8 mouse cellular contexts compared by ENCODE assay signal in genomic region chr7:19506969-19507611, GRCm38 (mm10). TPM values are rescaled to one million over a fixed set of nuclear protein-coding genes. Genes with fewer than 3 reads are reported as not detected.
DNase-seq lines count a peak whose midpoint lies in the region; ATAC-seq and TF ChIP-seq lines count a peak whose summit lies in the region.

No protein-coding gene starts in this region.

- 8% methylated on average over 71 of the region's 71 CpGs for WGBS in heart, adult 2 months
- WGBS in embryonic facial prominence, embryonic 15.5 days, result under 1% methylated on average over 71 of the region's 71 CpGs

- H3K27me3 ChIP-seq in heart, adult 2 months (ENCODE audit: control insufficient read depth, insufficient read depth, low read length), result no peaks in the 10 kb centered on the region
- H3K27me3 ChIP-seq in embryonic facial prominence, embryonic 15.5 days, result no peaks in the 10 kb centered on the region

- H3K4me3 ChIP-seq in heart, adult 2 months, result peak overlapping the region; percentile 100
- peak overlapping the region; percentile 88 for H3K4me3 ChIP-seq in embryonic facial prominence, embryonic 15.5 days (replicated peaks)

- ATAC-seq in embryonic facial prominence, embryonic 15.5 days (ENCODE audit: insufficient number of reproducible peaks, low FRiP score, low TSS enrichment, low read depth), result no peak

- peak; percentile 41 to 53 for DNase-seq in heart, adult 2 months
- no peak for DNase-seq in heart, adult 9 months (ENCODE audit: low spot score in 2 of 2)
- peak; percentile 37 for DNase-seq in T-cell, adult 2 months (ENCODE audit: low spot score)
- peak; percentile 65 for DNase-seq in induced T-regulatory cell, adult 2 months (ENCODE audit: low read depth)
- DNase-seq in lung, postnatal 14 days, result peak; percentile 51
- DNase-seq in spleen, adult 12 weeks (ENCODE audit: low spot score), result peak; percentile 31
- no peak for DNase-seq in layer of hippocampus, adult 9-10 months (ENCODE audit: low spot score)

- no peak for TF ChIP-seq POLR2A in heart, adult 2 months (IDR thresholded peaks at IDR 0.05; ENCODE audit: insufficient read depth, low read depth, low read length)

- TF ChIP-seq CTCF in heart, adult 2 months (IDR thresholded peaks at IDR 0.05), result no peak

- intact Hi-C loops in heart, adult 2 months (cut with DNase I), result no loop called here

- no peaks in the 10 kb centered on the region for H3K9me3 ChIP-seq in embryonic facial prominence, embryonic 15.5 days (replicated peaks)

- H3K79me2 ChIP-seq in heart, adult 2 months (replicated peaks; ENCODE audit: control insufficient read depth, insufficient read depth, low read length), result no peaks in the 10 kb centered on the region

- H3K4me2 ChIP-seq in embryonic facial prominence, embryonic 15.5 days (replicated peaks), result peak overlapping the region; percentile 98

- peak overlapping the region; percentile 61 for H3K9ac ChIP-seq in heart, adult 2 months (ENCODE audit: low read depth, low read length)
- peak overlapping the region; percentile 48 for H3K9ac ChIP-seq in embryonic facial prominence, embryonic 15.5 days

- no peaks in the 10 kb centered on the region for H3K36me3 ChIP-seq in heart, adult 2 months (ENCODE audit: control insufficient read depth, insufficient read depth, low read length)
- no peaks in the 10 kb centered on the region for H3K36me3 ChIP-seq in embryonic facial prominence, embryonic 15.5 days

- peaks cover 6% of the 10 kb centered on the region for H3K4me1 ChIP-seq in heart, adult 2 months (ENCODE audit: control insufficient read depth, insufficient read depth, low read length)
- peaks cover 22% of the 10 kb centered on the region for H3K4me1 ChIP-seq in embryonic facial prominence, embryonic 15.5 days

- H3K27ac ChIP-seq in heart, adult 2 months, result no peak overlapping the region
- peak overlapping the region; percentile 22; the same call in 1 of the 2 replicates for H3K27ac ChIP-seq in embryonic facial prominence, embryonic 15.5 days (replicated peaks)

- TF ChIP-seq EP300 in heart, adult 2 months (IDR thresholded peaks at IDR 0.05; ENCODE audit: insufficient read depth, low read depth, low read length), result no peak

RNA-seq across cellular contexts. Expression of gene Bloc1s3, which starts 1.1 kb away (rescaled TPM):
- 1 to 10 TPM; 2.2 to 2.5 TPM for total RNA-seq in heart, adult 2 months (2021)
- polyA plus RNA-seq in heart, adult 2 months (2012; rRNA removed), result 3.9 and 5.4 TPM in 2 replicates
- polyA plus RNA-seq in embryonic facial prominence, embryonic 15.5 days (2015; fragmentation: Nextera tagmentation; extraction: Ambion mirVana), result 2.4 and 2.8 TPM in 2 replicates

RNA-seq across cellular contexts. Expression of gene Trappc6a, which starts 1.1 kb away (rescaled TPM):
- total RNA-seq in heart, adult 2 months (2021), result 10 to 100 TPM; 32.2 to 33.5 TPM
- polyA plus RNA-seq in heart, adult 2 months (2012; rRNA removed), result 32.9 and 45.0 TPM in 2 replicates
- polyA plus RNA-seq in embryonic facial prominence, embryonic 15.5 days (2015; fragmentation: Nextera tagmentation; extraction: Ambion mirVana), result 89.5 and 101 TPM in 2 replicates

RNA-seq across cellular contexts. Expression of gene Nkpd1, which starts 10.5 kb away (rescaled TPM):
- total RNA-seq in heart, adult 2 months (2021), result not detected
- 0.06 TPM in 1 of 2 replicates, not detected in the other for polyA plus RNA-seq in heart, adult 2 months (2012; rRNA removed)
- 3.1 and 3.3 TPM in 2 replicates for polyA plus RNA-seq in embryonic facial prominence, embryonic 15.5 days (2015; fragmentation: Nextera tagmentation; extraction: Ambion mirVana)

RNA-seq across cellular contexts. Expression of gene Exoc3l2, which starts 44.0 kb away (rescaled TPM):
- 1 to 10 TPM in 1 of 2 experiments, under 1 TPM in 1; 0.80 to 1.2 TPM for total RNA-seq in heart, adult 2 months (2021)
- 1.5 and 1.7 TPM in 2 replicates for polyA plus RNA-seq in heart, adult 2 months (2012; rRNA removed)
- 1.2 and 1.4 TPM in 2 replicates for polyA plus RNA-seq in embryonic facial prominence, embryonic 15.5 days (2015; fragmentation: Nextera tagmentation; extraction: Ambion mirVana)

RNA-seq across cellular contexts. Expression of gene Mark4, which starts 48.5 kb away (rescaled TPM):
- 10 to 100 TPM; 22.4 to 27.2 TPM for total RNA-seq in heart, adult 2 months (2021)
- 11.1 and 11.8 TPM in 2 replicates for polyA plus RNA-seq in heart, adult 2 months (2012; rRNA removed)
- polyA plus RNA-seq in embryonic facial prominence, embryonic 15.5 days (2015; fragmentation: Nextera tagmentation; extraction: Ambion mirVana), result 11.8 and 14.4 TPM in 2 replicates

Comparison
In these comparisons a context has a peak if more than half of its experiments do, and no peak if none do; other contexts are left out.
1. DNase-seq: peak in heart, adult 2 months (2 of 2), T-cell, adult 2 months (single experiment), induced T-regulatory cell, adult 2 months (single experiment), lung, postnatal 14 days (single experiment) and spleen, adult 12 weeks (single experiment); none in heart, adult 9 months (0 of 2) and layer of hippocampus, adult 9-10 months (single experiment).